In the genomic region with DNA sequence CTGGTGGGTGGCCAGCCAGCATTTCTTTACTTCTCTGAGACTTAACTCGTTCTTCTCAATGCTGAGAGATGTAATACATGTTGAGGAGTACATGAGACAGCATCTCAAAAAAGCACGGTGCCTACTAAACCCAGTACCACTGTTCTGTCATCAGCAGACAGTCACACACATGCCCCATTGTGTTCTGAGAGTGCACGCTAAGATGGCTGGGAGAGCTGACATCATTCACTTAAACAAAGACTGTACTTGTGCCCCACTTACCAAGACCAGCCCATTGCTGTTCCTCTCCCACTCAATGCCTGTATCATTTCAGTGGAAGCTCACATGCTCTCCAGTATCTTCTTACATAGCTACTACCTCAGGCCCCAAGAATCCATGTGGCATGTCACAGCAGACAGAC, we compare ENCODE assay signal across 10 mouse cellular contexts.
DNase-seq lines count a peak whose midpoint lies in the region; ATAC-seq lines count a peak whose summit lies in the region.
"Had no signal": no experiment of that assay in that cellular context is flagged by ENCODE, and none has a peak within 500 bp of the region (broad histone marks: within the 10 kb centered on the region; RNA-seq: fewer than 3 reads in every experiment).

No protein-coding gene starts in this region.

- H3K27me3 ChIP-seq in forebrain, embryonic 12.5 days: no peaks in the 10 kb centered on the region
- H3K27me3 ChIP-seq in hindbrain, embryonic 15.5 days: no peaks in the 10 kb centered on the region
- H3K27me3 ChIP-seq in neural tube, embryonic 13.5 days: no peaks in the 10 kb centered on the region

- no peaks in the 10 kb centered on the region for H3K36me3 ChIP-seq in forebrain, embryonic 12.5 days (replicated peaks)
- H3K36me3 ChIP-seq in hindbrain, embryonic 15.5 days: no peaks in the 10 kb centered on the region
- H3K36me3 ChIP-seq in neural tube, embryonic 13.5 days: no peaks in the 10 kb centered on the region; the same call in 1 of the 2 replicates

- 25% methylated on average over 3 of the region's 3 CpGs for WGBS in forebrain, embryonic 12.5 days
- WGBS in hindbrain, embryonic 15.5 days: 39% methylated on average over 3 of the region's 3 CpGs
- 46% methylated on average over 3 of the region's 3 CpGs for WGBS in neural tube, embryonic 13.5 days

- peaks cover 1% of the 10 kb centered on the region; the same call in 1 of the 2 replicates for H3K9me3 ChIP-seq in forebrain, embryonic 12.5 days
- peaks cover 3% of the 10 kb centered on the region; the same call in 1 of the 2 replicates for H3K9me3 ChIP-seq in hindbrain, embryonic 15.5 days
- H3K9me3 ChIP-seq in neural tube, embryonic 13.5 days: peaks cover 14% of the 10 kb centered on the region

- no peak overlapping the region for H3K4me2 ChIP-seq in forebrain, embryonic 12.5 days
- no peak overlapping the region for H3K4me2 ChIP-seq in hindbrain, embryonic 15.5 days
- H3K4me2 ChIP-seq in neural tube, embryonic 13.5 days: no peak overlapping the region

- H3K9ac ChIP-seq in forebrain, embryonic 12.5 days: no peak overlapping the region
- H3K9ac ChIP-seq in hindbrain, embryonic 15.5 days: no peak overlapping the region
- H3K9ac ChIP-seq in neural tube, embryonic 13.5 days: no peak overlapping the region

- peak overlapping the region; percentile 39; the same call in 1 of the 2 replicates for H3K27ac ChIP-seq in forebrain, embryonic 12.5 days
- no peak overlapping the region for H3K27ac ChIP-seq in hindbrain, embryonic 15.5 days (replicated peaks)
- H3K27ac ChIP-seq in neural tube, embryonic 13.5 days (replicated peaks): no peak overlapping the region
- H3K27ac ChIP-seq: heart, adult 2 months had no signal

- peak; percentile 30 to 39 for DNase-seq in left cerebral cortex, adult 9 months (ENCODE audit: low spot score in 2 of 2)
- DNase-seq in left cerebral cortex, postnatal 36 days (ENCODE audit: low spot score in 2 of 2): no peak
- no peak for DNase-seq in gastrocnemius, postnatal 4 days (ENCODE audit: low spot score in 2 of 2)
- DNase-seq in urinary bladder, postnatal 36 days (ENCODE audit: low spot score in 2 of 2): no peak
- DNase-seq: heart, adult 2 months had no signal

- peaks cover 15% of the 10 kb centered on the region for H3K4me1 ChIP-seq in forebrain, embryonic 12.5 days
- peaks cover 11% of the 10 kb centered on the region for H3K4me1 ChIP-seq in hindbrain, embryonic 15.5 days (replicated peaks)
- H3K4me1 ChIP-seq in neural tube, embryonic 13.5 days (replicated peaks): peaks cover 11% of the 10 kb centered on the region

- no peak overlapping the region for H3K4me3 ChIP-seq in forebrain, embryonic 12.5 days (replicated peaks)
- H3K4me3 ChIP-seq in hindbrain, embryonic 15.5 days: no peak overlapping the region
- H3K4me3 ChIP-seq in neural tube, embryonic 13.5 days: no peak overlapping the region
- H3K4me3 ChIP-seq: heart, adult 2 months had no signal

- intact Hi-C loops in left cerebral cortex, postnatal 36 days (cut with DNase I): no loop called here

- peak; percentile 67; the same call in 1 of the 2 replicates for ATAC-seq in forebrain, embryonic 12.5 days (ENCODE audit: low FRiP score)
- peak; percentile 74; the same call in 1 of the 2 replicates for ATAC-seq in hindbrain, embryonic 15.5 days (ENCODE audit: low FRiP score, low read depth)
- peak; percentile 56 for ATAC-seq in neural tube, embryonic 13.5 days (ENCODE audit: low read depth)
- ATAC-seq: intestine, embryonic 16.5 days; lung, postnatal 0 days had no signal

Comparison
In these comparisons a context has a peak if more than half of its experiments do, and no peak if none do; other contexts are left out.
1. DNase-seq: peak in left cerebral cortex, adult 9 months (2 of 2); none in left cerebral cortex, postnatal 36 days (0 of 2), gastrocnemius, postnatal 4 days (0 of 2) and urinary bladder, postnatal 36 days (0 of 2).
2. Peak in every context shown above with its lines, with median percentiles within 50 percentile points of each other: ATAC-seq.